Mouse (Mus musculus) embryonic facial prominence, embryonic 12.5 days (tissue): ENCODE data around the gene Nppa. TPM values are rescaled to one million over a fixed set of nuclear protein-coding genes. Genes with fewer than 3 reads are reported as not detected.

ENCODE experiments used
- ATAC-seq: fragments of 200-750 bp; cut with Nextera tagmentation; 2 replicates; pipeline ENCODE4 v1.8.0; 2017; ENCODE audit not compliant: insufficient number of reproducible peaks, insufficient read depth, low FRiP score, low TSS enrichment
- H3K27ac ChIP-seq: fragments of 300-500 bp; sonication (generic); 2 replicates; pipeline ENCODE4 v1.5.1; 2016; ENCODE audit warnings: mild to moderate bottlenecking
- H3K27me3 ChIP-seq: fragments of 300-500 bp; sonication (generic); 2 replicates; pipeline ENCODE4 v1.6.1; 2016; ENCODE audit warnings: mild to moderate bottlenecking, moderate library complexity
- H3K36me3 ChIP-seq: fragments of 300-500 bp; sonication (generic); 2 replicates; pipeline ENCODE4 v1.6.1; 2016; ENCODE audit warnings: mild to moderate bottlenecking
- H3K4me1 ChIP-seq: fragments of 300-500 bp; sonication (generic); 2 replicates; pipeline ENCODE4 v1.6.1; 2016
- H3K4me2 ChIP-seq: fragments of 300-500 bp; sonication (generic); replicated peaks from 2 replicates; pipeline ENCODE4 v1.6.1; 2016; ENCODE audit warnings: mild to moderate bottlenecking, moderate library complexity
- H3K4me3 ChIP-seq: fragments of 300-500 bp; sonication (generic); 2 replicates; pipeline ENCODE4 v1.5.1; 2016; ENCODE audit warnings: mild to moderate bottlenecking
- H3K9ac ChIP-seq: fragments of 300-500 bp; sonication (generic); 2 replicates; pipeline ENCODE4 v1.6.1; 2016; ENCODE audit warnings: mild to moderate bottlenecking, moderate library complexity
- H3K9me3 ChIP-seq: fragments of 300-500 bp; sonication (generic); 2 replicates; pipeline ENCODE4 v1.6.1; 2016; ENCODE audit warnings: mild to moderate bottlenecking, moderate library complexity
- WGBS: fragments of 180-500 bp; shearing (Covaris S2); methylation state at CpG from one replicate; pipeline ENCODE4 v1.1.7; 2016; 5-methylcytosine and 5-hydroxymethylcytosine counted together
- polyA plus RNA-seq: library from polyadenylated mRNA; unstranded; fragments of >200 nt; fragmentation: Nextera tagmentation; extraction: Ambion mirVana; gene quantifications from 2 replicates; pipeline ENCODE4 v1.2.1, GENCODE M21; 2016

Nppa gene
- polyA plus RNA-seq, 1 experiment from 2014 or later: 0.64 TPM

- Histone ChIP-seq H3K36me3 (peaks cover 93% of the 10 kb centered on the region), H3K27me3 (no peaks in the 10 kb centered on the region), H3K27ac (no peak overlapping the region), H3K9ac (no peak overlapping the region), H3K4me3 (no peak overlapping the region), H3K4me2 (no peak overlapping the region), H3K9me3 (no peaks in the 10 kb centered on the region), H3K4me1 (peaks cover 6% of the 10 kb centered on the region; the same call in 1 of the 2 replicates)
- WGBS: 79% methylated on average over 10 of the region's 10 CpGs
- ATAC-seq: no peak
Observed at GRCm38 (mm10) chr4:148015418-148015817, 14.9 kb downstream of the Nppa start.

DNA sequence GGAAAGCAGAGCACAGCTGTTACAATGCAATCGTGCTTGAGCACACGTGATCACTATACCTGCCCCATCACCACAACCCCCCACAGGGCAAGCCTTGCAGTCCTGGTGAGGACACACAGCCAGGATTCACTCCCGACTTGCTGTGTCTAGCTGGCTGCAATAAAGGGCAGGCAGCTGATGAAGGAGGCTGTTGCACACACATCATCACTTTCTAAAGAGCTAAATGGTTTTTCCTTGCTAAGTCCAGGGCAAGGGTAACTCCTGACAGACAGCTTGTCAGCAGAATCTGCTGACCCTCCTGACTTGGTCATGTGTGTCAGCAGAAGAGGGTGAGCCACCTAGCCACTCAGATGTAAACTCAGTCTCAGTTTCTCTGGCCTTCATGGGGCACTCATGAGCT lies 16.5 kb downstream of the Nppa start:
- H3K9ac ChIP-seq: no peak overlapping the region
- ATAC-seq: no peak

DNA sequence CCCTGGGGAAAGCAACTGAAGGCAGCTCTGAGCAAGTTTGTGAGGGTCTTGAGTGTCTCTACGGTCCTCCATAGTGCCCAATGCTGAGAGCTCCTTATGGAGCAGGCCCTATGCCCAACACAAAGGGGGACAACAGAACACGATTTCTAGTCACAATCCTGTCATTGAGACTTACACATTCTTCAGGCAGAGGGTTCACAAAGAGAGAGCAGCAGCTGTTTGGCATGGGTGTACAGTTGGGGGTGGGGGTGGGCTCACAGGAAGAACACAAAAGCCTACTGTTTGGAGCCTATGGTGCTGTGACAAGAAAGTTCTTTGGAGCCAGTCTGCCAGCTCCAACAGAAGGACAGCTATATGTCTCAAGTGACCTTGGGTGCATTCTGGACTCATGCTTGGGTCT lies 17.9 kb downstream of the Nppa start:
- Histone ChIP-seq H3K27ac (peak overlapping the region; percentile 61; the same call in 1 of the 2 replicates), H3K9ac (0 out of 2 replicates have a peak overlapping the region, but pooled peaks have one; percentile 24), H3K36me3 (peaks cover 86% of the 10 kb centered on the region), H3K4me1 (peaks cover 6% of the 10 kb centered on the region; the same call in 1 of the 2 replicates), H3K27me3 (no peaks in the 10 kb centered on the region), H3K4me2 (no peak overlapping the region), H3K9me3 (no peaks in the 10 kb centered on the region), H3K4me3 (no peak overlapping the region)
- WGBS: 31% methylated on average over 2 of the region's 2 CpGs
- ATAC-seq: no peak

More for the DNA sequence above, 16.5 kb downstream of the Nppa start:
- Histone ChIP-seq H3K36me3 (peaks cover 86% of the 10 kb centered on the region), H3K4me1 (peaks cover 6% of the 10 kb centered on the region; the same call in 1 of the 2 replicates), H3K9me3 (no peaks in the 10 kb centered on the region), H3K27ac (no peak overlapping the region), H3K27me3 (no peaks in the 10 kb centered on the region), H3K4me2 (no peak overlapping the region), H3K4me3 (no peak overlapping the region)
- 76% methylated on average over 3 of the region's 3 CpGs for WGBS

DNA sequence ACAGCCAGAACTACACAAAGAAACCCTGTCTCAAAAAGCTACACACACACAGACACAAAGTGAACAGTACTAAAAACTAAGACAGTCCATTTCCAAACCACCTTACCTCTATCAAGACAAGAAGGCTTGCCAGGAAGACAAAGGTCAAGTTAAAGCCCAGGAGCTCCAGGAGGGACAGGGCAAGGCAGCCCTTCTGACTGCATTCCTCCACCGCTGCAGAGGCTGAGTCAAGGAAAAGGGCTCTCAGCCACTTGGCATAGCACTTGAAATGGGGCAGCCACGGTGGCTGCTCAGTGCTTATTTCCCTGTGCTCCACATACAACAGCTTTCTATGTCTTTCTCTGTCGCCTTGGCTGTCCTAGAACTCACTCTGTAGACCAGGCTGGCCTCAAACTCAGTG lies 23.5 kb downstream of the Nppa start:
- no peak overlapping the region for H3K4me3 ChIP-seq
- ATAC-seq: no peak
- peaks cover 2% of the 10 kb centered on the region; the same call in 1 of the 2 replicates for H3K4me1 ChIP-seq
- H3K36me3 ChIP-seq: peaks cover 81% of the 10 kb centered on the region
- H3K27me3 ChIP-seq: no peaks in the 10 kb centered on the region
- no peak overlapping the region for H3K4me2 ChIP-seq
- H3K9me3 ChIP-seq: no peaks in the 10 kb centered on the region
- H3K9ac ChIP-seq: no peak overlapping the region
- 89% methylated on average over 3 of the region's 3 CpGs for WGBS
- H3K27ac ChIP-seq: no peak overlapping the region

DNA sequence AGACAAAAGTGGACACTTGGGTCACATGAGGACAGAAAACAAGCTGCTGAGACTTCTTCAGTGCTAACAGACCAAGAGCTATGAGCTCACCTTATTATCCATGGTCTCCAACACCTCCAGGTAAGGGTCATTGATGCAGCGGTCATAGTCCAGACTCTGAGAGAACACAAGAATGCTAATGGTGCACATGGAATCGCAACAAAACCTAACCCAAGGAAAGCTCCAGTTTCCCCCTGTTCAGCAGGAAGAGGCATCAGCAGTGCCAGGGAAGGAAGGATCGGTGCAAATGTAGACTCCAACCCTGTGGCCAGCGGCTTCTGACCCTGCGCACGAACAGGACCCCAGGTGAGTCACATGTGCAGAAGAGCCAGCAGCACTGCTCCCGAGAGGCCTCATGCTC lies 28.8 kb downstream of the Nppa start:
- Histone ChIP-seq H3K36me3 (peaks cover 58% of the 10 kb centered on the region), H3K27me3 (no peaks in the 10 kb centered on the region), H3K27ac (no peak overlapping the region), H3K9ac (no peak overlapping the region), H3K9me3 (no peaks in the 10 kb centered on the region), H3K4me1 (no peaks in the 10 kb centered on the region), H3K4me2 (no peak overlapping the region), H3K4me3 (no peak overlapping the region)
- no peak for ATAC-seq
- WGBS: 95% methylated on average over 7 of the region's 7 CpGs

GRCm38 (mm10) chr4:148030506-148030905 lies 30.0 kb downstream of the Nppa start:
- Histone ChIP-seq H3K27me3 (no peaks in the 10 kb centered on the region), H3K27ac (no peak overlapping the region), H3K4me3 (no peak overlapping the region), H3K36me3 (peaks cover 57% of the 10 kb centered on the region), H3K9ac (no peak overlapping the region), H3K4me2 (no peak overlapping the region), H3K9me3 (no peaks in the 10 kb centered on the region), H3K4me1 (no peaks in the 10 kb centered on the region; the same call in 1 of the 2 replicates)
- no peak for ATAC-seq
- 77% methylated on average over 5 of the region's 5 CpGs for WGBS

DNA sequence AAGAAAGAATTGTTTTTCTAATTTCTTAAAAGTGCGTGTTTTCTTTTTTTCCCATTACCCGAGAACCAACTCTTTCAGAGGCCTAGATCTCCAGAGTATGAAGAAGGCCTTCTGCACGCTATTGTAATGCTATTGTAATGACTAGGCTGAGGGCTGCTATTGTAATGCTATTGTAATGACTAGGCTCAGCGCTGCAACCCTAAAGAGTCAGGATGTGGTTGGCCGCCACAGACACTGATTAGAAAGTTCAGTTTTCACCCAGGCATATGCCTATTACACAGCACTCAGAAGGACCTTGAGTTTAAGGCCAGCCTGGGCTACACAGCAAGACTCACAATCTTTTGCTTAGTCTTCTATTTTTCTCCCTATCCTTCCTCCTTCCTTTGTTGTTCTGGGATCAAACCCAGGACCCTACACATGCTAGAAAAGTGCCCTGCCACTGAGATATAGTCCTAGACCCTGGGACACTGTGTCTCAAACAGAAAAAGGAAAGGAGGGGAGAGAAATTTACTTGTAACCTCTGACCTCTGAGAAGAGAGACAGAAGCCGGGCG lies 33.4 kb downstream of the Nppa start:
- no peak overlapping the region for H3K27ac ChIP-seq
- H3K36me3 ChIP-seq: peaks cover 38% of the 10 kb centered on the region
- no peak overlapping the region for H3K9ac ChIP-seq
- no peaks in the 10 kb centered on the region for H3K27me3 ChIP-seq
- no peak overlapping the region for H3K4me2 ChIP-seq
- peaks cover 10% of the 10 kb centered on the region for H3K4me1 ChIP-seq
- H3K9me3 ChIP-seq: no peaks in the 10 kb centered on the region
- 75% methylated on average over 7 of the region's 7 CpGs for WGBS
- H3K4me3 ChIP-seq: no peak overlapping the region
- ATAC-seq: no peak

- H3K9ac ChIP-seq: no peak overlapping the region
- no peaks in the 10 kb centered on the region for H3K9me3 ChIP-seq
- H3K27me3 ChIP-seq: no peaks in the 10 kb centered on the region
- no peak overlapping the region for H3K4me2 ChIP-seq
- 80% methylated on average over 3 of the region's 3 CpGs for WGBS
- H3K36me3 ChIP-seq: peaks cover 32% of the 10 kb centered on the region
- no peak for ATAC-seq
- no peak overlapping the region for H3K27ac ChIP-seq
- H3K4me3 ChIP-seq: no peak overlapping the region
- H3K4me1 ChIP-seq: peaks cover 21% of the 10 kb centered on the region
Observed at GRCm38 (mm10) chr4:148035440-148035839, 34.9 kb downstream of the Nppa start.

DNA sequence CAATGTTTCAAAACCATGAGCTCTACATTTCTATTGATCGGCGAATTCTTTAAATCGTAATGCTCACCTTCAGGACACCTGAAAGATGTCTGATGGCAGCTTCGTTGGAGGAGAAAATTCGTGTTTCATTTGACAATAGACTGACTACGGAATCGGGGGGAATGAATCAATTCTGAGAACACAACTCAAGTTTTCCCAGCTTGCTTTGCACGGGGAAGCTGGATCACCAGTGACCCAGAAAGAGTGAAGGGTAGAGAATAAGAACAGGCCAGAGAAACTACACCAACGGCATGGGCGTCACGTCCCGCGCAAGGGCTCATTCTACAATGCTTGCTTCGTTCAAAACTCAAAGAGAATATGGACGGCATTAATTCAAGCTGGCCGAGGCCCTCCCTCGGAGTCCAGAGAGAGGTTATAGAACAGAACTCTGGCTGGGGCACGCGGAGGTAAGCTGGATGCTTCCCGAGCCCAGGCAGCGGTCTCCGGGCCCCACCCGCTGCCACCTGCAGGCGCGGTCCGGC lies 37.6 kb downstream of the Nppa start:
- WGBS: 9% methylated on average over 25 of the region's 26 CpGs
- peaks cover 43% of the 10 kb centered on the region for H3K4me1 ChIP-seq
- no peak for ATAC-seq

GRCm38 (mm10) chr4:148038600-148039253 lies 38.2 kb downstream of the Nppa start, which contains the start of the genes Clcn6 and Mthfr:
Gene Clcn6 (minus strand): TSS chr4:148038821.
Gene Mthfr (plus strand): TSS chr4:148039077.
- H3K4me1 ChIP-seq: peaks cover 43% of the 10 kb centered on the region
- H3K27ac ChIP-seq: peak within 1 kb of the TSS; percentile 75
- under 1% methylated on average over 54 of the region's 54 CpGs for WGBS
- H3K4me3 ChIP-seq: peak within 1 kb of the TSS; percentile 78
- H3K9ac ChIP-seq: peak within 1 kb of the TSS; percentile 72
- peak; percentile 86 for ATAC-seq
- no peaks in the 10 kb centered on the region for H3K27me3 ChIP-seq
- peak within 1 kb of the TSS; percentile 89 for H3K4me2 ChIP-seq
- H3K36me3 ChIP-seq: peaks cover 22% of the 10 kb centered on the region
- H3K9me3 ChIP-seq: no peaks in the 10 kb centered on the region

More for the DNA sequence above, 37.6 kb downstream of the Nppa start:
- Histone ChIP-seq H3K27ac (peak overlapping the region; percentile 75), H3K36me3 (peaks cover 24% of the 10 kb centered on the region), H3K27me3 (no peaks in the 10 kb centered on the region), H3K4me3 (peak overlapping the region; percentile 78), H3K9me3 (no peaks in the 10 kb centered on the region), H3K9ac (peak overlapping the region; percentile 72), H3K4me2 (peak overlapping the region; percentile 64)

- Histone ChIP-seq H3K27me3 (no peaks in the 10 kb centered on the region), H3K4me2 (peak overlapping the region; percentile 89), H3K27ac (peak overlapping the region; percentile 41; the same call in 1 of the 2 replicates), H3K4me3 (peak overlapping the region; percentile 78), H3K36me3 (peaks cover 25% of the 10 kb centered on the region), H3K4me1 (peaks cover 43% of the 10 kb centered on the region), H3K9me3 (no peaks in the 10 kb centered on the region), H3K9ac (peak overlapping the region; percentile 39)
- no peak for ATAC-seq
- WGBS: 20% methylated on average over 19 of the region's 19 CpGs
Observed at GRCm38 (mm10) chr4:148039254-148040028, 38.9 kb downstream of the Nppa start.
